Mouse (Mus musculus) stomach, postnatal 0 days (tissue): ENCODE results near the gene Utp20.

Experiments
- CTCF ChIP-seq: IDR thresholded peaks from 2 replicates; pipeline ENCODE4 v1.5.1; 2016; ENCODE audit warnings: antibody characterized with exemption, low read depth, mild to moderate bottlenecking, moderate library complexity
- EP300 ChIP-seq: optimal IDR thresholded peaks from 2 replicates; pipeline ENCODE3; 2016; ENCODE audit warnings: antibody characterized with exemption

GRCm38 (mm10) chr10:88776206-88776605 is 50.4 kb downstream of the Utp20 start:
- TF ChIP-seq CTCF (no peak), EP300 (no peak)
